Mouse (Mus musculus): ENCODE results near the gene Narfl. TPM values are rescaled to one million over a fixed set of nuclear protein-coding genes. Genes with fewer than 3 reads are reported as not detected.

The Narfl gene
- polyA plus RNA-seq, 1 experiment: 18.6 TPM

DNA sequence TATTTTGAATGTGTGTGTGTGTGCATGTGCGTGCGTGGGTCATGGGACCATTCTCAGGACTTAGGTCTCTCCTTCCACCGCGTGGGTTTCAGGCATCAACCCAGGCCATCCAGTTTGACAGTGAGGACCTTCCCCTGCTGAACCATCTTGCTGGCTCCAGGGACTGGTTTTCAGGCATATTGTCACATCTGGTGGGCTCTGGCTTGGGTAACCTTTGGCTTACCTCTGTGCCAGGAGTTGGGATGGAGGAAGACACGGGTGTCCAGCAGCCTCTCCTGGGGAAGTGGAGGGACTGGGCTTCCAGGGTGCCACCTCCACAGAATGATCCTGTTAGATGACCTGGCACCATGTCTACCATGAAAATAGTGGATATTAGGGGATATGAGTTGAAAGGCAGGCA lies 4.4 kb downstream of the Narfl start:
- 94% methylated on average over 5 of the region's 5 CpGs for WGBS
- H3K4me1 ChIP-seq (ENCODE audit: control insufficient read depth, insufficient read depth, insufficient read length): peaks cover 5% of the 10 kb centered on the region; the same call in 1 of the 2 replicates
- H3K27me3 ChIP-seq (ENCODE audit: control insufficient read depth, insufficient read depth, low read length): no peaks in the 10 kb centered on the region
- no peak overlapping the region for H3K27ac ChIP-seq (ENCODE audit: insufficient read depth, low read length)
- peaks cover 34% of the 10 kb centered on the region for H3K36me3 ChIP-seq (ENCODE audit: control insufficient read depth, insufficient read depth, low read length)
- no peak overlapping the region for H3K4me3 ChIP-seq (ENCODE audit: extremely low read depth, insufficient read depth, insufficient read length)
- TF ChIP-seq POLR2A (IDR thresholded peaks at IDR 0.05; ENCODE audit: low read depth, low read length): no peak
- no peak for TF ChIP-seq CTCF (IDR thresholded peaks at IDR 0.05; ENCODE audit: extremely low read depth, insufficient read depth, insufficient read length, insufficient replicate concordance)
- DNase-seq (ENCODE audit: low read depth in 1 of 2, low spot score in 2 of 2): no peak

DNA sequence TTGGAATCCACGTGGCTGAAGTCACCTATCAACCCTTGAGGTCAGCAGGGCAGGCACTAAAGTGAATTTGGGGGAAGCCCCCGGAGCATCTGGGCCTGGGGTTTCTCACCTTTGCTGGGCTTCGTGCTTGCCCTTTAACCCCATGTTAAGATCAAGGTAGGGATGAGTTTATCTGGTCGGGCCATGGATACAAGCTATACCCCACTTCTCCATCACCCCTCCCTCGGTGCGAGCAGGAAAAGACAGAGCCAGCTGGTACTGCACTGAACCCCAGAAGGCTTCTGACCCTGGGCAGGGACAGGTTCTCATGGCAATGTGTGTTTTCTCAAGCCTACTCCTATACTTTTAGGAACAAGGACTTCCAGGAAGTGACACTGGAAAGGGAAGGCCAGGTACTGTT lies 7.8 kb downstream of the Narfl start:
- Histone ChIP-seq H3K4me3 (ENCODE audit: extremely low read depth, insufficient read depth, insufficient read length) (no peak overlapping the region), H3K27me3 (ENCODE audit: control insufficient read depth, insufficient read depth, low read length) (no peaks in the 10 kb centered on the region), H3K36me3 (ENCODE audit: control insufficient read depth, insufficient read depth, low read length) (peaks cover 34% of the 10 kb centered on the region), H3K4me1 (ENCODE audit: control insufficient read depth, insufficient read depth, insufficient read length) (peaks cover 6% of the 10 kb centered on the region), H3K27ac (ENCODE audit: insufficient read depth, low read length) (no peak overlapping the region)
- DNase-seq (ENCODE audit: low read depth in 1 of 2, low spot score in 2 of 2): no peak
- TF ChIP-seq POLR2A (IDR thresholded peaks at IDR 0.05; ENCODE audit: low read depth, low read length) (no peak), CTCF (IDR thresholded peaks at IDR 0.05; ENCODE audit: extremely low read depth, insufficient read depth, insufficient read length, insufficient replicate concordance) (no peak)
- WGBS: 86% methylated on average over 6 of the region's 6 CpGs

DNA sequence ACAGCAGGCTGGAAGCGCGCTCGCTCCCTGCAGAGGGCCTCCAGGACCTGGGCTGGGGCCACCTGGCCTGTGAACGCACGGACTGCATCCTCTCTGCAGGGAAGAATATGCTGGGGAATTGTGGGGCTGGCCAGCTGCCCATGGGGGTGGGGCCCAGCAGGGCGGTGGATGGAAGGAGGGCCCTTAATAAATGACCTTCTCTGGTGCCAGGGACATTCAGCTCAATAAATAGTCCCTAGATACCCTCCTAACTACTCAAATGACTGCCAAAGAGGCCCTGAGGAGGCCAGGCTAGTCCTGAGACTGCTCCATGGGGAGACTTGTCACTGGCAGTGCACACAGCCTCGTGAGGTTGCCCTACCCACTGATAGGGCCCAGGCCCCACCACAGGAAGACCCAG lies 9.5 kb downstream of the Narfl start:
- peaks cover 29% of the 10 kb centered on the region for H3K36me3 ChIP-seq (ENCODE audit: control insufficient read depth, insufficient read depth, low read length)
- no peak overlapping the region for H3K27ac ChIP-seq (ENCODE audit: insufficient read depth, low read length)
- TF ChIP-seq CTCF (IDR thresholded peaks at IDR 0.05; ENCODE audit: extremely low read depth, insufficient read depth, insufficient read length, insufficient replicate concordance) (no peak), POLR2A (IDR thresholded peaks at IDR 0.05; ENCODE audit: low read depth, low read length) (no peak)
- no peak overlapping the region for H3K4me3 ChIP-seq (ENCODE audit: extremely low read depth, insufficient read depth, insufficient read length)
- H3K27me3 ChIP-seq (ENCODE audit: control insufficient read depth, insufficient read depth, low read length): no peaks in the 10 kb centered on the region
- WGBS: 89% methylated on average over 7 of the region's 7 CpGs
- H3K4me1 ChIP-seq (ENCODE audit: control insufficient read depth, insufficient read depth, insufficient read length): peaks cover 6% of the 10 kb centered on the region
- no peak for DNase-seq (ENCODE audit: low read depth in 1 of 2, low spot score in 2 of 2)

DNA sequence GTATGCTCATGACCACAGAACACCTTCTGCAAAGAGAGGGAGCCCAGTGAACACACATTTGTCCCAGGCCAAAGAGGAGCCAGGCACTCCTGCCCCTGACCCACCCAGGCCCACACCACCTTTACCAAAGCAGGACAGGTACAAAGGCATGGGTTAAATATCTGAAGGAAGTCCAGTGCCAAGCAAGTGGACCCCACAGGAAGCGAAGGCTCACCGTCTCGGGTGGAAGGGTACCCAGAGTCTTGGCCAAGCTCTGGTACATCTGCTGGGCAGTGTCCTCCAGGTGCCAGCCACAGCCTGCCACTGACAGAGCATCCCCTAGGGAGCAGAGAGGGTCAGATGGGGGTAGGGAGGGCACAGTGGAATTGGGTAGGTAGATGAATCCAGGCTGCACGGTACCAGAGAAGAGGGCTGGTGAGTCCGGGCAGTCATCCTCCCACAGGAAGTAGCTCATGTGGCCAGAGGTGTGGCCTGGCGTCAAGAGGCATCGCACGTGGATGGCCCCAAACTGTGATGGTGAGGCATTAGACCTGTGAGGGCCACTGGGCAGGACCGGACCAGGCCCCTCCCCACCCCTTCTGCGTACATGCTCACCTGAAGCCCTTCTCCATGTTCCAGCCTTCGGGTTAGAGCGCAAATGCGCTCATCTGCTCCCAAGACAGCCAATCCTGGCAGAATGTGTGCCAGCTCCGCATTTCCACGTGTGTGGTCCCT lies 10.4 kb downstream of the Narfl start:
- Histone ChIP-seq H3K4me1 (ENCODE audit: control insufficient read depth, insufficient read depth, insufficient read length) (peaks cover 6% of the 10 kb centered on the region), H3K27ac (ENCODE audit: insufficient read depth, low read length) (no peak overlapping the region), H3K4me3 (ENCODE audit: extremely low read depth, insufficient read depth, insufficient read length) (no peak overlapping the region), H3K27me3 (ENCODE audit: control insufficient read depth, insufficient read depth, low read length) (no peaks in the 10 kb centered on the region), H3K36me3 (ENCODE audit: control insufficient read depth, insufficient read depth, low read length) (peaks cover 29% of the 10 kb centered on the region)
- TF ChIP-seq POLR2A (IDR thresholded peaks at IDR 0.05; ENCODE audit: low read depth, low read length) (no peak), CTCF (IDR thresholded peaks at IDR 0.05; ENCODE audit: extremely low read depth, insufficient read depth, insufficient read length, insufficient replicate concordance) (no peak)
- no peak for DNase-seq (ENCODE audit: low read depth in 1 of 2, low spot score in 2 of 2)
- WGBS: 78% methylated on average over 15 of the region's 15 CpGs

DNA sequence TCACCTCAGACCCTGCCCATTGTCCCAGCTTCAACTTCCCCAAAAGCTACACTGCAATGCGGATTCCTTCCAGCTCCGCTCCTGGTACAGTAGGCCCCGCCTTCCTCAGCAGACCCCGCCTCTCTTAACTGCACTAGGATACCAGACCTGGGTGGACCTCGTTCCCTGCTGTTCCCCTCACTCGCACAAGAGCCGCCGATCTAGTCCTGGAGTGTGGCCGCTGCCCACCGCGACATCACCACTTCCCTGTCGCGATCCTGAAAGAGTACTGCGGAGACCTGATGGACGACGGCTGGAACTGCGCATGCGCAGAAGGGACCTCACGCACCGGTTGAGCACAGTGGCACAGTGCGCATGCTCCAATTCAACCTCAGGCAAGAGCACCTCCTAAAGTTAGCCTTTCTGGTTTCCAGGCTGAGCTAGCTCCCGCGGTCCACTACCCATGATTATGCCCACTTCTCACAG lies 11.7 kb downstream of the Narfl start, which contains the start of gene Haghl:
TSS of gene Haghl (minus strand) at position 393 of the 465 bp plus-strand sequence.
- peak; percentile 87 to 92 for DNase-seq (ENCODE audit: low read depth in 1 of 2, low spot score in 2 of 2)

DNA sequence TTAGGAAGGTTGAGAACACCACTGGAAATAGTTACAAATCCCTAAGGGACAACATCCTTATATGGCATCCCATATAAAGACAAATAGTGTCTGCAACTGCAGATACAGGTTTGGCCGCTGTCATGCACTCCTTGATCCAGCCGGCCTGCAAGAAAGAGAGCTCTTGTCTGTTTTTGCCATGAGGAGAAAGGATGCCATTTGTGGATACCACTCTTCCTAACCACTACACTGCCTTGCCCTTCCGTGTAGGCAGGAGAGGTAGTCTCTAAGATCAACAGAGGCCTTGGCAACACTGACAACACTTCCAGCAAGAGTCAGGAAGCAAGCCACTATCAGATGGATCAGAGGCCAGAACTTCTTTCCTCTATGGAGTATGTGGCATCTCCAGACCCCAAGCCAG lies 12.7 kb downstream of the Narfl start, which contains the start of gene Ccdc78:
TSS of gene Ccdc78 (plus strand) at position 301 of the 400 bp plus-strand sequence.
- Histone ChIP-seq H3K27me3 (ENCODE audit: control insufficient read depth, insufficient read depth, low read length) (no peaks in the 10 kb centered on the region), H3K36me3 (ENCODE audit: control insufficient read depth, insufficient read depth, low read length) (peaks cover 13% of the 10 kb centered on the region), H3K4me3 (ENCODE audit: extremely low read depth, insufficient read depth, insufficient read length) (peak within 1 kb of the TSS; percentile 89), H3K27ac (ENCODE audit: insufficient read depth, low read length) (no peak within 1 kb of the TSS), H3K4me1 (ENCODE audit: control insufficient read depth, insufficient read depth, insufficient read length) (peaks cover 8% of the 10 kb centered on the region)
- DNase-seq (ENCODE audit: low read depth in 1 of 2, low spot score in 2 of 2): no peak
- 89% methylated on average over 3 of the region's 3 CpGs for WGBS
- no peak for TF ChIP-seq POLR2A (IDR thresholded peaks at IDR 0.05; ENCODE audit: low read depth, low read length)
- no peak for TF ChIP-seq CTCF (IDR thresholded peaks at IDR 0.05; ENCODE audit: extremely low read depth, insufficient read depth, insufficient read length, insufficient replicate concordance)

More for the DNA sequence above, 11.7 kb downstream of the Narfl start, which contains the start of gene Haghl:
- WGBS: under 1% methylated on average over 23 of the region's 23 CpGs
- H3K27me3 ChIP-seq (ENCODE audit: control insufficient read depth, insufficient read depth, low read length): no peaks in the 10 kb centered on the region
- peaks cover 6% of the 10 kb centered on the region for H3K4me1 ChIP-seq (ENCODE audit: control insufficient read depth, insufficient read depth, insufficient read length)
- H3K36me3 ChIP-seq (ENCODE audit: control insufficient read depth, insufficient read depth, low read length): peaks cover 19% of the 10 kb centered on the region
- peak within 1 kb of the TSS; percentile 50; the same call in 1 of the 2 replicates for H3K27ac ChIP-seq (ENCODE audit: insufficient read depth, low read length)
- TF ChIP-seq CTCF (IDR thresholded peaks at IDR 0.05; ENCODE audit: extremely low read depth, insufficient read depth, insufficient read length, insufficient replicate concordance) (no peak), POLR2A (IDR thresholded peaks at IDR 0.05; ENCODE audit: low read depth, low read length) (peak; percentile 24)
- H3K4me3 ChIP-seq (ENCODE audit: extremely low read depth, insufficient read depth, insufficient read length): peak within 1 kb of the TSS; percentile 89
